Mouse (Mus musculus) C2C12 (cell line): ENCODE measurements at regions not wholly inside any gene's neighbourhood (a gene's known extent, or its start where the extent isn't known, plus 50 kb on each side); places are given as distances from the start of the nearest gene placed in this dataset.

ENCODE experiments used
- CEBPB ChIP-seq: IDR thresholded peaks from one replicate; pipeline ENCODE4 v1.6.1; 2011; ENCODE audit warnings: low read depth, mild to moderate bottlenecking, control low read depth, moderate library complexity
- CTCF ChIP-seq: IDR thresholded peaks from one replicate; pipeline ENCODE4 v1.5.1; 2011; ENCODE audit not compliant: control insufficient read depth, insufficient read depth, insufficient read length
- MYOD1 ChIP-seq: IDR thresholded peaks from one replicate; pipeline ENCODE4 v1.6.1; 2011; ENCODE audit warnings: low read depth; ENCODE audit not compliant: control insufficient read depth, insufficient read length

GRCm38 (mm10) chr5:54622733-54623132, 624.4 kb downstream of the Stim2 start:
- TF ChIP-seq MYOD1 = no peak
- TF ChIP-seq CTCF = no peak
- no peak for TF ChIP-seq CEBPB
